Mouse (Mus musculus) heart, embryonic 15.5 days (tissue): Measurements from ENCODE around the gene Galk1. TPM values are rescaled to one million over a fixed set of nuclear protein-coding genes. Genes with fewer than 3 reads are reported as not detected.

ENCODE experiments used
- ATAC-seq: fragments of 200-750 bp; cut with Nextera tagmentation; replicated peaks from 2 replicates; pipeline ENCODE4 v1.8.0; 2017; ENCODE audit warnings: low read depth, moderate TSS enrichment; ENCODE audit not compliant: insufficient number of reproducible peaks, insufficient read depth, low FRiP score
- H3K27ac ChIP-seq: fragments of 300-500 bp; sonication (generic); 2 replicates; pipeline ENCODE4 v1.5.1; 2015; ENCODE audit warnings: mild to moderate bottlenecking, inconsistent platforms
- H3K27me3 ChIP-seq: fragments of 300-500 bp; sonication (generic); 2 replicates; pipeline ENCODE4 v1.6.1; 2015; ENCODE audit warnings: inconsistent platforms
- H3K36me3 ChIP-seq: fragments of 300-500 bp; sonication (generic); 2 replicates; pipeline ENCODE4 v1.6.1; 2015; ENCODE audit warnings: mild to moderate bottlenecking, inconsistent platforms
- H3K4me1 ChIP-seq: fragments of 300-500 bp; sonication (generic); replicated peaks from 2 replicates; pipeline ENCODE4 v1.6.1; 2015; ENCODE audit warnings: inconsistent platforms
- H3K4me2 ChIP-seq: fragments of 300-500 bp; sonication (generic); 2 replicates; pipeline ENCODE4 v1.6.1; 2015; ENCODE audit warnings: inconsistent platforms, mild to moderate bottlenecking, moderate library complexity
- H3K4me3 ChIP-seq: fragments of 300-500 bp; sonication (generic); 2 replicates; pipeline ENCODE4 v1.5.1; 2015; ENCODE audit warnings: mild to moderate bottlenecking, inconsistent platforms
- H3K9ac ChIP-seq: fragments of 300-500 bp; sonication (generic); 2 replicates; pipeline ENCODE4 v1.6.1; 2015; ENCODE audit warnings: mild to moderate bottlenecking, inconsistent platforms
- H3K9me3 ChIP-seq: fragments of 300-500 bp; sonication (generic); replicated peaks from 2 replicates; pipeline ENCODE4 v1.6.1; 2016; ENCODE audit warnings: inconsistent platforms
- WGBS: fragments of 180-500 bp; shearing (Covaris S2); methylation state at CpG from one replicate; pipeline ENCODE4 v1.1.7; 2015; ENCODE audit warnings: mixed read lengths; 5-methylcytosine and 5-hydroxymethylcytosine counted together
- polyA plus RNA-seq: library from polyadenylated mRNA; unstranded; fragments of >200 nt; fragmentation: Nextera tagmentation; extraction: Ambion mirVana; gene quantifications from 2 replicates; pipeline ENCODE4 v1.2.1, GENCODE M21; 2015

The Galk1 gene
- polyA plus RNA-seq, 1 experiment from 2014 or later: 120 TPM

DNA sequence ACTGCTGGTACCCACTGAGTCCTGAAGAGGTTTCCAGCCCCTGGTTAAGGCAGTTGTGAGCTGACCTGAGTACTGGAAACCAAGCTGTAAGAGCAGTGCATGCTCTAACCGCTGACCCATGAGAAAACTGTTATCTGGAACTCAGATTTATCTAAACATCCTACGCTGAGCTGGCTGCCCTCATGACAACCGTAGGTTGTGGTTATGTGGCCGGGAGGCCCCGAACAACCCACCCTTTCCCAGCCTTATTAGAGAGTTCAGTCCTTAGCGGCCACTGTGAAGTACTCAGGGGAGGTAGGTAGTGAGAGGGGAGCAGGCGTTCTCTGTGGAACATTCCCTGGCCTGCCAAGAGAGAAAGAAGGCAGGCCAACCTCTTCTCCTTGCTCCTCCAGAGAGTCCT lies 13.5 kb downstream of the Galk1 start:
- Histone ChIP-seq H3K27ac (no peak overlapping the region), H3K4me2 (no peak overlapping the region), H3K4me3 (no peak overlapping the region), H3K27me3 (peaks cover 7% of the 10 kb centered on the region; the same call in 1 of the 2 replicates), H3K36me3 (no peaks in the 10 kb centered on the region), H3K9ac (no peak overlapping the region), H3K9me3 (no peaks in the 10 kb centered on the region), H3K4me1 (0 out of 2 replicates have a peak, but pooled peaks cover 3% of the 10 kb centered on the region)
- WGBS: 49% methylated on average over 7 of the region's 7 CpGs
- ATAC-seq: no peak

DNA sequence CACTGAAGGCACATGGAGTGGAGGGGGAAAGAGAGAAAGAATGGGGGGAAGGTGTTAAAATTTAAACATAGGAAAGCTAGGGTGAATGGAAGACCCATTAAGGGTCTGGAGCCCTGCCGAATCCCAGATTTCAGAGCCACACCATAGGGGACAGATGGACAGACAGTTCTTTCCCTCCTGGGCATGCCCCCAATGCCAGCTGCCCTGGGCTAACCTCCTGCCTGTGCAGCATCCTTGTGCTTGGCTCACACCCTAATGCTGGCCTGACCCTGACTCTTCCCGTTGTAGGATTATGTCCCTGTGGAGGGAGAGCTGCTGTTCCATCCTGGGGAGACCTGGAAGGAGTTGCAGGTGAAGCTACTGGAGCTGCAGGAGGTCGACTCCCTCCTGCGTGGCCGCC lies 14.9 kb downstream of the Galk1 start:
- H3K9me3 ChIP-seq: no peaks in the 10 kb centered on the region
- WGBS: 71% methylated on average over 5 of the region's 5 CpGs
- H3K4me1 ChIP-seq: no peaks in the 10 kb centered on the region
- peaks cover 12% of the 10 kb centered on the region for H3K27me3 ChIP-seq
- H3K4me2 ChIP-seq: no peak overlapping the region
- H3K27ac ChIP-seq: no peak overlapping the region
- no peak for ATAC-seq
- H3K36me3 ChIP-seq: no peaks in the 10 kb centered on the region
- H3K4me3 ChIP-seq: no peak overlapping the region
- no peak overlapping the region for H3K9ac ChIP-seq

DNA sequence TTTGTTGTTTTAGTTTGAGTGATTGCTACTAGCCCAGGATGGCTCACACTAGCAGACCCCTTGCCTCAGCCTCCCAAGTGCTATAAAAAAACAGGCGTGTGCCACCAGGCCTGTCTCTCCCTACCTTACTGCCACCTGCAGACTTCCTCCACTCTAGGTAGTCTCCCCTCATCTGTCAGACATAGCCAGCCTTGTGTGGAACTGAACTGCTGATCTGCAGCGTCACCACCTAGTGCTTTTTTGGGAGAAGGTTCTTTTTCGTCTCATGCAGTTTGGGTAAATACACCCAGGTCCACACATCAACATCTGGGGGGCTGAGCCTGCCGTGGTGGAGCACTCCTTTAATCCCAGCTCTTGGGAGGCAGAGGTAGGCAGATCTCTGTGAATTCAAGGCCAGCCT lies 15.5 kb downstream of the Galk1 start:
- 73% methylated on average over 4 of the region's 4 CpGs for WGBS
- no peaks in the 10 kb centered on the region for H3K36me3 ChIP-seq
- H3K4me1 ChIP-seq: no peaks in the 10 kb centered on the region
- no peak overlapping the region for H3K27ac ChIP-seq
- no peaks in the 10 kb centered on the region for H3K9me3 ChIP-seq
- H3K4me2 ChIP-seq: no peak overlapping the region
- no peak overlapping the region for H3K4me3 ChIP-seq
- peaks cover 12% of the 10 kb centered on the region for H3K27me3 ChIP-seq
- ATAC-seq: no peak
- no peak overlapping the region for H3K9ac ChIP-seq

DNA sequence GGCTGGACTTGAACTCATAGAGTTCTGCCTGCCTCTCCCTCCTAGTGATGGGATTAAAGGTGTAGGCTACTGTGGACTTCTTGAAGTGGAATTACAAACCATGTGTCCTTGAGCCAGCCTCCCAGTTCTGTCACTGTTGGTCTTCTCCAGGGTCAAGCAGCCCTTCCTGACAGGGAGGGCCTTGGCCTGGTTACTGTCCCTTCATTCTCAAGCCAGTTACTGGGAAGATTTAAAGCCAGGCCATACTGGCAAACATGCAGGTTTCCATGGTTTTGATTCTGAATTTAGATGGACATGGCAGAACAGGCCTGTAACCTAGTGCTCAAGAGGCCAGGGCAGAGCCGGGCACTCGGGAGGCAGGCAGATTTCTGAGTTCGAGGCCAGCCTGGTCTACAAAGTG lies 17.3 kb downstream of the Galk1 start:
- Histone ChIP-seq H3K9me3 (no peaks in the 10 kb centered on the region), H3K36me3 (no peaks in the 10 kb centered on the region), H3K27ac (no peak overlapping the region), H3K4me1 (no peaks in the 10 kb centered on the region), H3K4me2 (no peak overlapping the region), H3K9ac (no peak overlapping the region), H3K4me3 (no peak overlapping the region), H3K27me3 (peaks cover 12% of the 10 kb centered on the region)
- 85% methylated on average over 3 of the region's 3 CpGs for WGBS
- no peak for ATAC-seq

- WGBS: 65% methylated on average over 4 of the region's 4 CpGs
- ATAC-seq: no peak
- no peaks in the 10 kb centered on the region for H3K36me3 ChIP-seq
- H3K4me1 ChIP-seq: no peaks in the 10 kb centered on the region
- no peak overlapping the region for H3K27ac ChIP-seq
- H3K27me3 ChIP-seq: peaks cover 16% of the 10 kb centered on the region
- H3K4me3 ChIP-seq: no peak overlapping the region
- H3K4me2 ChIP-seq: no peak overlapping the region
- no peak overlapping the region for H3K9ac ChIP-seq
- H3K9me3 ChIP-seq: no peaks in the 10 kb centered on the region
Observed at GRCm38 (mm10) chr11:115992098-115992497, 20.4 kb downstream of the Galk1 start.

DNA sequence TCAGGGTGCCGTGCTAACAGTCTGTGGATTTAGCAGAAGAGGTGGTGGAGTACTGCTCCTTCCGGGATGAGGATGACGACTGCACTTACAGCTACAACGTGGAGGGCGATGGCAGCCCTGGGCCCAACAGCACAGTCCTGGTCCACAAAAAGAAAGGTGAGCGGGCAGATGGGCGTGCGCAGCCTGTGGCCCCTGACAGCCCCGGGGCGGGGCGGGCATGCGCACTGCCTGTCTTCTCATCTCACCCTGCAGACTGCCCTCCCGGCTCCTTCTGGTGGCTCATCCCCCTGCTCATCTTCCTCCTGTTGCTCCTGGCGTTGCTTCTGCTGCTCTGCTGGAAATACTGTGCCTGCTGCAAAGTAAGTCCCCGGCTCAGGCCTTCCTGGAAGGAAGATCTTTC lies 22.8 kb downstream of the Galk1 start:
- WGBS: 21% methylated on average over 15 of the region's 15 CpGs
- no peak for ATAC-seq
- no peaks in the 10 kb centered on the region for H3K9me3 ChIP-seq
- no peak overlapping the region for H3K9ac ChIP-seq
- peak overlapping the region; percentile 46 for H3K4me2 ChIP-seq
- H3K27me3 ChIP-seq: peaks cover 16% of the 10 kb centered on the region
- no peaks in the 10 kb centered on the region for H3K36me3 ChIP-seq
- H3K4me1 ChIP-seq: no peaks in the 10 kb centered on the region
- H3K4me3 ChIP-seq: peak overlapping the region; percentile 16
- H3K27ac ChIP-seq: no peak overlapping the region

DNA sequence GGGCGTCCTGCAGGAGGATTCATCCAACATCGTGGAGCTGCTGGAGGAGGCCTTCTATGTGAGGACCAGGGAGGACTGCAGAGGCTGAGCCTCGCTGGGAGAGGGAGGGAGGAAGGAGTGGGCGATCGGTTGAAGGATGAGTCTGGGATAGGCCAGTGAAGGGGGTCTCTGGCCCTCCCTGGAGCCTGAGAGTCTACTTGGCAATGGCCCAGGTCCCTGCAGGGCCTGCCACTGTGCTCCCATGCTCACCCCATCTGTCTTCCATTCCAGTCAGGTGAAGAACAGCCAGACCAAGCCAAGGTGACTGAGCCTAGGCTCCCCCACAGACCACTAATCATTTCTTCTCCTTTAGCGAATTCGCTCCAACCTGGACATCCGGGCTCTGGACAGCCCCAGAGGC lies 29.2 kb downstream of the Galk1 start:
- Histone ChIP-seq H3K27ac (no peak overlapping the region), H3K4me2 (no peak overlapping the region), H3K27me3 (peaks cover 22% of the 10 kb centered on the region), H3K4me1 (no peaks in the 10 kb centered on the region), H3K9me3 (no peaks in the 10 kb centered on the region), H3K9ac (no peak overlapping the region), H3K36me3 (no peaks in the 10 kb centered on the region), H3K4me3 (no peak overlapping the region)
- ATAC-seq: no peak
- 69% methylated on average over 8 of the region's 8 CpGs for WGBS

DNA sequence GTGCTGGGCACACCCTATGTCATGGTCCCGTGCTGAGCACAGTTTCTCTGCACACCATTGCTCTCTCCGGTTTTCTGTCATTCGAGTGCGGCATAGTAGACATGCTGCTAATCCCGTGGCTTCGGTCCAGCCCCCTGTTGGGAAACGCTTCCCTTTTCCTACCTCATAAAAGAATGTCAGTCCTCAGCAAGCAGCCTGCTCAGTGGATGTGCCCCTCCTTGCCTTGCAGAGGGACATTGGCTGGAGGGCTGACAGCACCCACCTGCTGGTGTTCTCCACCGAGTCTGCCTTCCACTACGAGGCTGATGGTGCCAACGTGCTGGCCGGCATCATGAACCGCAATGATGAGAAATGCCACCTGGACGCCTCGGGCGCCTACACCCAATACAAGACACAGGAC lies 30.0 kb downstream of the Galk1 start:
- H3K27ac ChIP-seq: no peak overlapping the region
- H3K4me3 ChIP-seq: no peak overlapping the region
- 90% methylated on average over 15 of the region's 15 CpGs for WGBS
- no peak for ATAC-seq
- H3K9me3 ChIP-seq: no peaks in the 10 kb centered on the region
- no peak overlapping the region for H3K9ac ChIP-seq
- H3K36me3 ChIP-seq: no peaks in the 10 kb centered on the region
- no peak overlapping the region for H3K4me2 ChIP-seq
- H3K4me1 ChIP-seq: no peaks in the 10 kb centered on the region
- peaks cover 26% of the 10 kb centered on the region for H3K27me3 ChIP-seq

GRCm38 (mm10) chr11:115975544-115975943 lies 37.0 kb downstream of the Galk1 start:
- no peak overlapping the region for H3K27ac ChIP-seq
- peak overlapping the region; percentile 55 for H3K4me3 ChIP-seq
- H3K9me3 ChIP-seq: no peaks in the 10 kb centered on the region
- H3K4me2 ChIP-seq: peak overlapping the region; percentile 89
- WGBS: 29% methylated on average over 12 of the region's 12 CpGs
- H3K4me1 ChIP-seq: peaks cover 11% of the 10 kb centered on the region
- H3K36me3 ChIP-seq: no peaks in the 10 kb centered on the region
- no peak for ATAC-seq
- H3K9ac ChIP-seq: no peak overlapping the region
- peaks cover 66% of the 10 kb centered on the region for H3K27me3 ChIP-seq

- Histone ChIP-seq H3K9me3 (no peaks in the 10 kb centered on the region), H3K4me1 (peaks cover 12% of the 10 kb centered on the region), H3K27me3 (peaks cover 66% of the 10 kb centered on the region), H3K36me3 (no peaks in the 10 kb centered on the region), H3K27ac (no peak overlapping the region), H3K4me3 (peak overlapping the region; percentile 55), H3K4me2 (peak overlapping the region; percentile 89), H3K9ac (peak overlapping the region; percentile 44)
- no peak for ATAC-seq
- WGBS: 4% methylated on average over 18 of the region's 18 CpGs
Observed at GRCm38 (mm10) chr11:115975083-115975420, 37.5 kb downstream of the Galk1 start.

DNA sequence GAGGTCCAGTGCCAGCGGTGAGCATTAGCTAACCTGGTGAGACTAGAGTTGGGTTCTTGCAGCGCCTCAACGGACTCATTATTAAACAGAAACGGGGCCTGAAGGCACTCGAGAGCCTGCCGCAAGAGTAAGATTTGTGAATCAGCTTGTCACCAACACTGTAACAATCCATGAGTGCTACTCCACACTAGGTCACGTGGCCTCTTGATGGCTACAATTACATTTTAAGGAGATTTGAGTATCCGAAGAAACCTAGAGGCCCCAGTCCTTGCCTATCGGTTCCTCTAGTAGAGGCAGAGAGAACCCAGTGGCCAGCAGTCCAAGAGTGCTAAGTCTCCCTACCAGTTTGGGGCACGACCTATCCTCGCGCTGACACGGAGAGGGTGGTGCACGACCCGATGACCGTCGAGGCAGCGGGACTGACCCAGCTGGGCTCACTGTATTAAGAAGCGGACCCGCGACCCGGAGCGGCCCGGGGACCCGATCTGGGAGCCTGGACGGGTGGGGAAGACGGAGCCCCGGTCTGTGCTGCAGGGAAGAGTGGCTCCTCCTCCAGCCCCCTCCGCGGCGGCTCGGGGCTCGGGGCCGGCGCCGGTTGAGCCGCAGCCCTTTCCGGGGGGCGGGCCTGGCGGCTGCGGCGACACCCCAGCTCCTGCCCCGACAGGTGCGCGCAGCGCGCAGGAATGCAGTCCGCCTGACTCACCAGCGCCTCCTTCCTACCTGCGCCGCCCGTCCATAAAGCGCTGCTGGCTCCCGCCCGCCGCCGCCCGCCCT lies 38.0 kb downstream of the Galk1 start, which contains the start of gene Itgb4:
Gene Itgb4 (plus strand): TSS at position 401 of the 774 bp plus-strand sequence.
- Histone ChIP-seq H3K36me3 (no peaks in the 10 kb centered on the region), H3K27me3 (peaks cover 62% of the 10 kb centered on the region), H3K27ac (no peak within 1 kb of the TSS), H3K9me3 (no peaks in the 10 kb centered on the region), H3K4me2 (peak within 1 kb of the TSS; percentile 89), H3K4me3 (peak within 1 kb of the TSS; percentile 55), H3K4me1 (peaks cover 15% of the 10 kb centered on the region), H3K9ac (peak within 1 kb of the TSS; percentile 44)
- 14% methylated on average over 39 of the region's 58 CpGs for WGBS
- peak; percentile 51 for ATAC-seq

DNA sequence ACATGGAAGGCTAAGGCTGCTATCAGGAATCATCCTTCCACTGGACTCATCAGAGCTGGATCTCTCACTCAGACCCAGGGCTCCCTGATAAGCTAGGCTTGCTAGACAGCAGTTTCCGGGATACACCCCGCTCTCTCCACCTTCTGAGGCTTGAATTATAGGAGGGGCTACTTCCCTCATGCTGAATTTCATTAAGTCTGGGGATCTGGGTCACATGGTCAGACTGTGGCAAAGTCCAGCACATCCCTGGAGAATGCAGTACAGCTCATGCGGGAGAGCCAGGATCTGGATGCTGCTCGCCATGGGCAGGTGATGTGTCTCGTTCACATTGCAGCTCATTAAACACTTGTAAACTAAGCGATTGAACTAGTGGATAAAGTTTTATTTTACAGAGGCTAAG lies 41.5 kb downstream of the Galk1 start:
- Histone ChIP-seq H3K4me1 (peaks cover 20% of the 10 kb centered on the region), H3K27me3 (peaks cover 29% of the 10 kb centered on the region), H3K27ac (no peak overlapping the region), H3K9ac (no peak overlapping the region), H3K9me3 (no peaks in the 10 kb centered on the region), H3K4me3 (no peak overlapping the region), H3K4me2 (no peak overlapping the region), H3K36me3 (peaks cover 6% of the 10 kb centered on the region)
- no peak for ATAC-seq
- WGBS: 61% methylated on average over 6 of the region's 6 CpGs
